Mouse (Mus musculus): ENCODE data around the gene Msmb. TPM values are rescaled to one million over a fixed set of nuclear protein-coding genes. Genes with fewer than 3 reads are reported as not detected.
"Not testable (repeated sequence)": the region's sequence is repeated elsewhere in the genome, so short reads cannot be mapped to it uniquely, and the experiment has no call there.

Msmb gene
- polyA plus RNA-seq, 1 experiment: not detected

DNA sequence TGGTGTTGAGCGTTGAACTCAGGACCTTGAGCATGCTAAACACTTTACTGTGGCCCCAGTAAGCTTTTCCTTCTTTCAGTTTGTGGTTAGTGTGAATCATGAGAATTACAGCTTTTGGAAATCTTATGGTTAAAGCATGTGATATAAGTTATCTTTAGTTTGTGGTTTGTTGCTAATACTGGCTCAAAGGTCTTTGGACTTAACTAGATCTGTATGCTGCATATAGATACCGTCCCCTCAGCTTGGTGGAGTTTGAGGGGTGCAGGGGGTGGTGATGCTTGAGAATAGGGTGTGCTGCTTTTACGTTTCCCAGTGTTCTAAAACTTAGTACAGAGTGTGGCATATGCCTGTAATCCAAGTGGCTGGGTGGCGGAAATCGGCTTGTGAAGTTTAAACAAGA lies 25.5 kb downstream of the Msmb start:
- 44% methylated on average over 5 of the region's 5 CpGs for WGBS
- no peak for DNase-seq

DNA sequence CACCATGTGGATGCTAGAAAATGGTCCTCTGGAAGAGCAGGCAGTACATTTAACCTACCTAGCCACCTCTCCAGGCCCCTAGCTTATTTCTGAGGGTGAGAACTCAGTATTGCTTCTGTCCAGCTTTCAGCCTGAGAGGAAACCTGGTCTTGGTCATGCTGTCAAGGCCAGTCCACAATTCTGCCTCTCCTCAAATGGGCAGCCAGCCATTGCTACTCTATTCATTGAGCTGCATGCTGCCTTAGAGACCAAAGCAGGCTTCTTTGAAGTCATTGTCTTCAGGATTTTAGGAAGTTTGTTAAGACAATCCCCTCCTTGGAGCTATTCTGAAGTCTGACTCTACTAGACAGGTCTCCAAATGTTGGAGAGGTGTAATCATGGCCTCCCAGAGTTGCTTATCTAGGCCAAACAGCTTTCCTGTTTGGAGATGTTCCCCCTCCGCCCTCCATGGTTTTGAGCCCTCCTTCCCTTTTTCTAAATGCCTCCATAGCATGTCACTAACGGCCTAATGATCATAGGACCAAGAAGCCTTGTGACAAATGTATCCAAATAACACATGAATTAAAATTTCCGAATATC lies 26.9 kb downstream of the Msmb start:
- H3K27ac ChIP-seq (ENCODE audit: control insufficient read depth, insufficient read depth, low read length): no peak overlapping the region
- H3K4me3 ChIP-seq (ENCODE audit: control insufficient read depth, insufficient read depth, low read length): no peak overlapping the region
- DNase-seq: no peak
- TF ChIP-seq POLR2A (IDR thresholded peaks at IDR 0.05; ENCODE audit: control insufficient read depth, extremely low read depth, insufficient read depth, low read length, poor library complexity) (no peak), CTCF (IDR thresholded peaks at IDR 0.05; ENCODE audit: borderline replicate concordance, control insufficient read depth, extremely low read depth, insufficient read depth, low read length, poor library complexity) (no peak)
- H3K27me3 ChIP-seq (ENCODE audit: control insufficient read depth, insufficient read depth, low read length): no peaks in the 10 kb centered on the region
- peaks cover 18% of the 10 kb centered on the region for H3K36me3 ChIP-seq (ENCODE audit: control insufficient read depth, insufficient read depth, low read length)
- H3K4me1 ChIP-seq (replicated peaks; ENCODE audit: control insufficient read depth, insufficient read depth, low read length): peaks cover 7% of the 10 kb centered on the region
- 76% methylated on average over 3 of the region's 3 CpGs for WGBS

More for the DNA sequence above, 25.5 kb downstream of the Msmb start:
- H3K36me3 ChIP-seq (ENCODE audit: control insufficient read depth, insufficient read depth, low read length): peaks cover 6% of the 10 kb centered on the region; the same call in 1 of the 2 replicates
- H3K27ac ChIP-seq (ENCODE audit: control insufficient read depth, insufficient read depth, low read length): no peak overlapping the region
- no peaks in the 10 kb centered on the region for H3K27me3 ChIP-seq (ENCODE audit: control insufficient read depth, insufficient read depth, low read length)
- TF ChIP-seq CTCF (IDR thresholded peaks at IDR 0.05; ENCODE audit: borderline replicate concordance, control insufficient read depth, extremely low read depth, insufficient read depth, low read length, poor library complexity): no peak
- no peak for TF ChIP-seq POLR2A (IDR thresholded peaks at IDR 0.05; ENCODE audit: control insufficient read depth, extremely low read depth, insufficient read depth, low read length, poor library complexity)
- H3K4me1 ChIP-seq (replicated peaks; ENCODE audit: control insufficient read depth, insufficient read depth, low read length): peaks cover 7% of the 10 kb centered on the region
- no peak overlapping the region for H3K4me3 ChIP-seq (ENCODE audit: control insufficient read depth, insufficient read depth, low read length)

GRCm38 (mm10) chr14:32170137-32170536 lies 28.3 kb downstream of the Msmb start:
- H3K4me1 ChIP-seq (replicated peaks; ENCODE audit: control insufficient read depth, insufficient read depth, low read length): peaks cover 6% of the 10 kb centered on the region
- H3K4me3 ChIP-seq (ENCODE audit: control insufficient read depth, insufficient read depth, low read length): no peak overlapping the region
- 78% methylated on average over 4 of the region's 4 CpGs for WGBS
- DNase-seq: no peak
- TF ChIP-seq CTCF (IDR thresholded peaks at IDR 0.05; ENCODE audit: borderline replicate concordance, control insufficient read depth, extremely low read depth, insufficient read depth, low read length, poor library complexity): no peak
- TF ChIP-seq POLR2A (IDR thresholded peaks at IDR 0.05; ENCODE audit: control insufficient read depth, extremely low read depth, insufficient read depth, low read length, poor library complexity): no peak
- no peaks in the 10 kb centered on the region for H3K27me3 ChIP-seq (ENCODE audit: control insufficient read depth, insufficient read depth, low read length)
- H3K27ac ChIP-seq (ENCODE audit: control insufficient read depth, insufficient read depth, low read length): no peak overlapping the region
- peaks cover 29% of the 10 kb centered on the region for H3K36me3 ChIP-seq (ENCODE audit: control insufficient read depth, insufficient read depth, low read length)

GRCm38 (mm10) chr14:32175310-32175709 lies 33.5 kb downstream of the Msmb start:
- Histone ChIP-seq H3K4me1 (replicated peaks; ENCODE audit: control insufficient read depth, insufficient read depth, low read length) (no peaks in the 10 kb centered on the region), H3K36me3 (ENCODE audit: control insufficient read depth, insufficient read depth, low read length) (peaks cover 43% of the 10 kb centered on the region), H3K27ac (ENCODE audit: control insufficient read depth, insufficient read depth, low read length) (no peak overlapping the region), H3K4me3 (ENCODE audit: control insufficient read depth, insufficient read depth, low read length) (no peak overlapping the region), H3K27me3 (ENCODE audit: control insufficient read depth, insufficient read depth, low read length) (no peaks in the 10 kb centered on the region)
- 97% methylated on average over 2 of the region's 2 CpGs for WGBS
- no peak for TF ChIP-seq POLR2A (IDR thresholded peaks at IDR 0.05; ENCODE audit: control insufficient read depth, extremely low read depth, insufficient read depth, low read length, poor library complexity)
- no peak for TF ChIP-seq CTCF (IDR thresholded peaks at IDR 0.05; ENCODE audit: borderline replicate concordance, control insufficient read depth, extremely low read depth, insufficient read depth, low read length, poor library complexity)
- DNase-seq: no peak

GRCm38 (mm10) chr14:32176590-32176989 lies 34.8 kb downstream of the Msmb start:
- not testable (repeated sequence) for DNase-seq; H3K4me3 ChIP-seq (ENCODE audit: control insufficient read depth, insufficient read depth, low read length); H3K4me1 ChIP-seq (replicated peaks; ENCODE audit: control insufficient read depth, insufficient read depth, low read length); H3K27me3 ChIP-seq (ENCODE audit: control insufficient read depth, insufficient read depth, low read length); H3K27ac ChIP-seq (ENCODE audit: control insufficient read depth, insufficient read depth, low read length)
- peaks cover 55% of the 10 kb centered on the region for H3K36me3 ChIP-seq (ENCODE audit: control insufficient read depth, insufficient read depth, low read length)
- 95% methylated on average over 5 of the region's 5 CpGs for WGBS

GRCm38 (mm10) chr14:32179393-32180195 lies 37.8 kb downstream of the Msmb start:
- no peak for TF ChIP-seq CTCF (IDR thresholded peaks at IDR 0.05; ENCODE audit: borderline replicate concordance, control insufficient read depth, extremely low read depth, insufficient read depth, low read length, poor library complexity)
- TF ChIP-seq POLR2A (IDR thresholded peaks at IDR 0.05; ENCODE audit: control insufficient read depth, extremely low read depth, insufficient read depth, low read length, poor library complexity): no peak
- Histone ChIP-seq H3K4me1 (replicated peaks; ENCODE audit: control insufficient read depth, insufficient read depth, low read length) (no peaks in the 10 kb centered on the region), H3K27me3 (ENCODE audit: control insufficient read depth, insufficient read depth, low read length) (no peaks in the 10 kb centered on the region), H3K27ac (ENCODE audit: control insufficient read depth, insufficient read depth, low read length) (no peak overlapping the region), H3K36me3 (ENCODE audit: control insufficient read depth, insufficient read depth, low read length) (peaks cover 52% of the 10 kb centered on the region), H3K4me3 (ENCODE audit: control insufficient read depth, insufficient read depth, low read length) (no peak overlapping the region)
- DNase-seq: no peak
- WGBS: 96% methylated on average over 10 of the region's 10 CpGs

Measured in thymus, adult 2 months (tissue).